Mouse (Mus musculus): ENCODE data around the gene 4930442H23Rik. TPM values are rescaled to one million over a fixed set of nuclear protein-coding genes. Genes with fewer than 3 reads are reported as not detected.

Gene 4930442H23Rik
- total RNA-seq, 2 experiments from 2014 or later, result not detected

Other genes starting within 250 kb of the 4930442H23Rik start
- 100 to 1,000 TPM; 166 to 173 TPM for gene Gng7, start 168.9 kb downstream of the 4930442H23Rik start, total RNA-seq (2021)
- gene Diras1, start 158.2 kb downstream of the 4930442H23Rik start, total RNA-seq (2021), result 10 to 100 TPM; 96.6 to 98.2 TPM
- gene Slc39a3, start 146.4 kb downstream of the 4930442H23Rik start, total RNA-seq (2021), result 10 to 100 TPM; 62.1 to 64.4 TPM
- 100 to 1,000 TPM; 180 to 183 TPM for gene Sgta, start 123.7 kb downstream of the 4930442H23Rik start, total RNA-seq (2021)
- 10 to 100 TPM; 50.5 to 50.6 TPM for gene Thop1, start 113.8 kb downstream of the 4930442H23Rik start, total RNA-seq (2021)
- gene Creb3l3, start 85.0 kb downstream of the 4930442H23Rik start, total RNA-seq (2021), result under 1 TPM; 0.57 to 0.63 TPM
- gene Map2k2, start 77.9 kb downstream of the 4930442H23Rik start, total RNA-seq (2021), result 100 to 1,000 TPM; 130 to 136 TPM
- gene Zbtb7a, start 48.6 kb downstream of the 4930442H23Rik start, total RNA-seq (2021), result 100 to 1,000 TPM; 122 to 126 TPM
- gene Pias4, start 15.9 kb downstream of the 4930442H23Rik start, total RNA-seq (2021), result 10 to 100 TPM; 27.5 to 30.8 TPM
- 100 to 1,000 TPM; 907 to 934 TPM for gene Eef2, start 7.2 kb downstream of the 4930442H23Rik start, total RNA-seq (2021)
- 10 to 100 TPM; 71.9 to 76.4 TPM for gene Dapk3, start 844 bp downstream of the 4930442H23Rik start, total RNA-seq (2021)
- gene Nmrk2, start 18.2 kb upstream of the 4930442H23Rik start, total RNA-seq (2021), result under 1 TPM; 0.23 to 0.27 TPM
- gene Atcay, start 47.0 kb upstream of the 4930442H23Rik start, total RNA-seq (2021), result 100 to 1,000 TPM; 150 to 155 TPM
- gene Zfr2, start 49.3 kb upstream of the 4930442H23Rik start, total RNA-seq (2021), result 10 to 100 TPM; 57.6 to 63.6 TPM
- gene Matk, start 69.1 kb upstream of the 4930442H23Rik start, total RNA-seq (2021), result 100 to 1,000 TPM; 204 to 214 TPM
- gene Mrpl54, start 83.1 kb upstream of the 4930442H23Rik start, total RNA-seq (2021), result 10 to 100 TPM; 36.9 to 40.4 TPM
- 10 to 100 TPM; 39.3 to 40.9 TPM for gene Apba3, start 83.1 kb upstream of the 4930442H23Rik start, total RNA-seq (2021)
- gene Tjp3, start 107.7 kb upstream of the 4930442H23Rik start, total RNA-seq (2021), result 1 to 10 TPM in 1 of 2 experiments, under 1 TPM in 1; 0.62 to 1.7 TPM
- gene Pip5k1c, start 109.1 kb upstream of the 4930442H23Rik start, total RNA-seq (2021), result 100 to 1,000 TPM; 303 to 304 TPM
- 10 to 100 TPM; 31.1 to 31.2 TPM for gene Cactin, start 137.3 kb upstream of the 4930442H23Rik start, total RNA-seq (2021)
- 1 to 10 TPM in 1 of 2 experiments, under 1 TPM in 1; 0.74 to 1.0 TPM for gene Tbxa2r, start 144.9 kb upstream of the 4930442H23Rik start, total RNA-seq (2021)
- 1 to 10 TPM; 1.8 TPM for gene Gipc3, start 159.4 kb upstream of the 4930442H23Rik start, total RNA-seq (2021)
- 10 to 100 TPM; 32.4 to 37.0 TPM for gene Hmg20b, start 166.6 kb upstream of the 4930442H23Rik start, total RNA-seq (2021)
- gene Mfsd12, start 173.6 kb upstream of the 4930442H23Rik start, total RNA-seq (2021), result 10 to 100 TPM; 42.2 to 44.4 TPM
- gene 4930404N11Rik, start 182.0 kb upstream of the 4930442H23Rik start, total RNA-seq (2021), result 1 to 10 TPM; 1.6 to 2.0 TPM
- gene Fzr1, start 194.7 kb upstream of the 4930442H23Rik start, total RNA-seq (2021), result 10 to 100 TPM; 70.8 to 72.5 TPM
- 10 to 100 TPM; 82.0 to 82.9 TPM for gene Dohh, start 200.6 kb upstream of the 4930442H23Rik start, total RNA-seq (2021)
- 1 to 10 TPM; 4.1 to 4.8 TPM for gene Gm48551, start 200.6 kb upstream of the 4930442H23Rik start, total RNA-seq (2021)
- 1 to 10 TPM; 4.2 to 6.9 TPM for gene Gm48552, start 205.2 kb upstream of the 4930442H23Rik start, total RNA-seq (2021)
- gene Smim24, start 209.2 kb upstream of the 4930442H23Rik start, total RNA-seq (2021), result 1 to 10 TPM; 1.8 to 2.4 TPM

Data from layer of hippocampus, adult 18-20 months (tissue).